Comparison of ENCODE assay signal across 8 mouse cellular contexts in genomic region chr1:92178021-92178895, GRCm38 (mm10). TPM values are rescaled to one million over a fixed set of nuclear protein-coding genes. Genes with fewer than 3 reads are reported as not detected.
DNase-seq lines count a peak whose midpoint lies in the region; ATAC-seq and TF ChIP-seq lines count a peak whose summit lies in the region.

No protein-coding gene starts in this region.

- H3K36me3 ChIP-seq in embryonic facial prominence, embryonic 15.5 days = no peaks in the 10 kb centered on the region
- H3K36me3 ChIP-seq in intestine, embryonic 14.5 days (ENCODE audit: control insufficient read depth, insufficient read depth, low read length) = no peaks in the 10 kb centered on the region
- no peaks in the 10 kb centered on the region for H3K36me3 ChIP-seq in myocyte (ENCODE audit: control insufficient read depth, insufficient read depth)

- no peak overlapping the region for H3K9ac ChIP-seq in embryonic facial prominence, embryonic 15.5 days
- no peak overlapping the region for H3K9ac ChIP-seq in intestine, embryonic 14.5 days (ENCODE audit: low read length)

- H3K9me3 ChIP-seq in embryonic facial prominence, embryonic 15.5 days (replicated peaks) = no peaks in the 10 kb centered on the region
- H3K9me3 ChIP-seq in intestine, embryonic 14.5 days (ENCODE audit: control insufficient read depth, low read length) = no peaks in the 10 kb centered on the region

- DNase-seq in left cerebral cortex, adult 2 months (ENCODE audit: extremely low spot score in 1 of 2, low spot score in 2 of 2) = no peak
- DNase-seq in left cerebral cortex, adult 18-20 months (ENCODE audit: low spot score in 2 of 2) = no peak
- peak; percentile 65 for DNase-seq in NIH3T3 (ENCODE audit: low read depth)
- peak; percentile 63 for DNase-seq in intestine, embryonic 14.5 days (ENCODE audit: low spot score)
- no peak for DNase-seq in gastrocnemius, adult 18-20 months (ENCODE audit: low spot score)
- DNase-seq in cerebellum, adult 8-10 months = no peak

- H3K4me3 ChIP-seq in left cerebral cortex, adult 2 months = peak overlapping the region; percentile 63
- H3K4me3 ChIP-seq in embryonic facial prominence, embryonic 15.5 days (replicated peaks) = peak overlapping the region; percentile 75
- H3K4me3 ChIP-seq in intestine, embryonic 14.5 days (ENCODE audit: low read depth, low read length) = peak overlapping the region; percentile 76; the same call in 1 of the 2 replicates
- H3K4me3 ChIP-seq in myocyte = peak overlapping the region; percentile 68

- intact Hi-C loops in left cerebral cortex, adult 2 months (cut with DNase I) = loop anchor here (2.0 to 5.0 kb wide), 2 partner anchors 77 to 131 kb away; no protein-coding TSS in a partner anchor

- H3K79me2 ChIP-seq in myocyte (ENCODE audit: control insufficient read depth, insufficient read depth) = peaks cover 62% of the 10 kb centered on the region

- H3K27ac ChIP-seq in left cerebral cortex, adult 2 months = peak overlapping the region; percentile 84
- peak overlapping the region; percentile 92 for H3K27ac ChIP-seq in embryonic facial prominence, embryonic 15.5 days (replicated peaks)
- no peak overlapping the region for H3K27ac ChIP-seq in intestine, embryonic 14.5 days (ENCODE audit: low read depth)

- peaks cover 41% of the 10 kb centered on the region for H3K4me1 ChIP-seq in embryonic facial prominence, embryonic 15.5 days
- H3K4me1 ChIP-seq in intestine, embryonic 14.5 days (replicated peaks; ENCODE audit: control insufficient read depth, insufficient read depth, low read length) = peaks cover 29% of the 10 kb centered on the region

- TF ChIP-seq POLR2A in myocyte (IDR thresholded peaks at IDR 0.05; ENCODE audit: insufficient read length, low read depth) = no peak

- H3K4me2 ChIP-seq in embryonic facial prominence, embryonic 15.5 days (replicated peaks) = peak overlapping the region; percentile 52
- H3K4me2 ChIP-seq in intestine, embryonic 14.5 days (ENCODE audit: low read length) = peak overlapping the region; percentile 60
- peak overlapping the region; percentile 72 for H3K4me2 ChIP-seq in myocyte (ENCODE audit: low read depth)

- peak; percentile 11 for TF ChIP-seq CTCF in left cerebral cortex, adult 2 months (IDR thresholded peaks at IDR 0.05)

- peak overlapping the region; percentile 88 for H3ac ChIP-seq in myocyte (ENCODE audit: control insufficient read depth, insufficient read length)

- 23% methylated on average over 10 of the region's 10 CpGs for WGBS in embryonic facial prominence, embryonic 15.5 days
- WGBS in intestine, embryonic 14.5 days = 40% methylated on average over 10 of the region's 10 CpGs

- no peaks in the 10 kb centered on the region for H3K27me3 ChIP-seq in embryonic facial prominence, embryonic 15.5 days
- H3K27me3 ChIP-seq in intestine, embryonic 14.5 days (replicated peaks; ENCODE audit: control insufficient read depth, insufficient read depth, low read length) = no peaks in the 10 kb centered on the region
- no peaks in the 10 kb centered on the region for H3K27me3 ChIP-seq in myocyte (ENCODE audit: control insufficient read depth, insufficient read depth, insufficient read length)

- no peak for ATAC-seq in embryonic facial prominence, embryonic 15.5 days (ENCODE audit: insufficient number of reproducible peaks, low FRiP score, low TSS enrichment, low read depth)
- ATAC-seq in intestine, embryonic 14.5 days (replicated peaks; ENCODE audit: low FRiP score, low TSS enrichment, low read depth) = no peak

TF ChIP-seq in myocyte, 11 proteins besides CTCF, POLR2A, EP300 and RAD21:
- TF ChIP-seq REST (IDR thresholded peaks at IDR 0.05; ENCODE audit: insufficient read depth, insufficient read length) = no peak
- TF ChIP-seq MYOG (IDR thresholded peaks at IDR 0.05; ENCODE audit: control insufficient read depth in 1 of 3, insufficient read depth in 1 of 3, insufficient read length in 2 of 3, low read depth in 2 of 3) = no peak
- no peak for TF ChIP-seq MAX (IDR thresholded peaks at IDR 0.05; ENCODE audit: low read depth)
- no peak for TF ChIP-seq TCF3 (IDR thresholded peaks at IDR 0.05; ENCODE audit: insufficient read length, low read depth)
- no peak for TF ChIP-seq E2F4 (IDR thresholded peaks at IDR 0.05; ENCODE audit: insufficient read depth)
- no peak for TF ChIP-seq SRF (IDR thresholded peaks at IDR 0.05; ENCODE audit: control insufficient read depth, insufficient read length, low read depth)
- TF ChIP-seq POLR2AphosphoS2 (IDR thresholded peaks at IDR 0.05; ENCODE audit: insufficient read length, low read depth) = no peak
- no peak for TF ChIP-seq TCF12 (IDR thresholded peaks at IDR 0.05; ENCODE audit: insufficient read depth, poor library complexity, severe bottlenecking)
- TF ChIP-seq MYOD1 (IDR thresholded peaks at IDR 0.05; ENCODE audit: control insufficient read depth in 1 of 3, insufficient read length in 2 of 3, low read depth in 2 of 3) = no peak
- TF ChIP-seq USF1 (IDR thresholded peaks at IDR 0.05; ENCODE audit: low read depth) = no peak
- TF ChIP-seq CEBPB (IDR thresholded peaks at IDR 0.05; ENCODE audit: insufficient read depth, poor library complexity, severe bottlenecking) = no peak
TF ChIP-seq in myocyte: peak in this region for 0.

RNA-seq across cellular contexts. Expression of gene Hdac4, which starts 17.2 kb away (rescaled TPM):
- total RNA-seq in left cerebral cortex, adult 2 months (2021) = 100 to 1,000 TPM; 121 to 123 TPM
- 100 to 1,000 TPM; 108 to 111 TPM for total RNA-seq in left cerebral cortex, adult 18-20 months (2021)
- polyA plus RNA-seq in embryonic facial prominence, embryonic 15.5 days (2015; fragmentation: Nextera tagmentation; extraction: Ambion mirVana) = 27.5 and 28.9 TPM in 2 replicates
- polyA plus RNA-seq in intestine, embryonic 14.5 days (2014; fragmentation: Nextera tagmentation; extraction: Ambion mirVana) = 15.0 and 17.6 TPM in 2 replicates
- polyA plus RNA-seq in myocyte (2012; fragmentation: generic; extraction: Trizol) = 21.2 TPM
- total RNA-seq in gastrocnemius, adult 18-20 months (2021) = 10 to 100 TPM; 64.7 to 72.5 TPM

Comparison
In these comparisons a context has a peak if more than half of its experiments do, and no peak if none do; other contexts are left out.
1. DNase-seq: peak in NIH3T3 (single experiment) and intestine, embryonic 14.5 days (single experiment); none in left cerebral cortex, adult 2 months (0 of 2), left cerebral cortex, adult 18-20 months (0 of 2), gastrocnemius, adult 18-20 months (single experiment) and cerebellum, adult 8-10 months (single experiment).
2. Peak in every context shown above with its lines, with median percentiles within 50 percentile points of each other: H3K4me3 ChIP-seq and H3K4me2 ChIP-seq.